Mouse (Mus musculus) kidney, adult 11 months (tissue): ENCODE measurements around the gene Efcab8.

ENCODE experiments used
- DNase-seq: peaks from one replicate; pipeline ENCODE4 v3.0.0; 2022

The Efcab8 gene

DNA sequence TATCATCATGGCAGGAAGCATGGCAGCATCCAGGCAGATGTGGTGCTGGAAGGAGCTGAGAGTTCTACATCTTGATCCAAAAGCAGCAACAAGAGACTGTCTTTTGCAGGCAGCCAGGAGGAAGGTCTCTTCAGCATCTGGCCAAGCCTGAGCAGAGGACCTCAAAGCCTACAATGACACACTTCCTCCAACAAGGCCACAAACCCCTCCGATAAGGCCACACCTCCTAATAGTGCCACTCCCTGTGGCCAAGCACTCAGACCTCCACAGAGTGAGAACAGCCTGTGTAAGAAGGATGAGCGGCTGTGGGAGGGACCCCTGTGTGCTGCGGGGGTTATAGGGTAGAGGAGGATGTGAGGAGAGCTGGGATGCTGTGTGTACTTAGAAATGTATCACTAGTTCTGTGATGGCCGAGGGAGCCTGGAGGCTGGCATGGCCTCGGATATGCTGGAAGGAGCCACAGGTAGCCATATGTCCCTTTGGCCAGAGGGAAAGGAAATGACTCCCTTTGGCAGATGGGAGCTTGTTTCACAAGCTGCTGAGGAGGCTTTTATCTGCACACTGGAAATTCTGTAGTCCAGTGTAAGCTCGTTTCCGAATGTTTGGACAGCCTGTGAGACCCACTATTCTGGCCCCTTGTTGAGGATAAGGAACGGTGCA lies 47.6 kb downstream of the Efcab8 start:
- no peak for DNase-seq

DNA sequence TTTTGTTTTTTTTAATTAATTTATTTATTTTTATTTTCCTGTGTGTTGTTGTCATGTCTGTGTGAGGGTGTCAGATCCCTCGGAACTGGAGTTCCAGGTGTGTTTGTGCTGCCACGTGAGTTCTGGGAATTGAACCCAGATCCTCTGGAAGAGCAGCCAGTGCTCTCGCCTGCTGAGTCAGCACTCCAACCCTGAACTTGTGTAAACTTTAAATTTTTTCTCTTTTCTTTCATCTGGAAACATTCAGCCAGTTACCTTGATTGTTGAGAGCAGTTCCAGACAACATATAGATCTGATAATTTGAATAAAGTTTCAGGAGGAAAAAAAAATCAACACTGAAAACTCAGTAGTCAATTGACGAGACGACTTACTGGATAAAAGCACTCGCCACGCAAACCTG lies 49.0 kb downstream of the Efcab8 start:
- DNase-seq = no peak

DNA sequence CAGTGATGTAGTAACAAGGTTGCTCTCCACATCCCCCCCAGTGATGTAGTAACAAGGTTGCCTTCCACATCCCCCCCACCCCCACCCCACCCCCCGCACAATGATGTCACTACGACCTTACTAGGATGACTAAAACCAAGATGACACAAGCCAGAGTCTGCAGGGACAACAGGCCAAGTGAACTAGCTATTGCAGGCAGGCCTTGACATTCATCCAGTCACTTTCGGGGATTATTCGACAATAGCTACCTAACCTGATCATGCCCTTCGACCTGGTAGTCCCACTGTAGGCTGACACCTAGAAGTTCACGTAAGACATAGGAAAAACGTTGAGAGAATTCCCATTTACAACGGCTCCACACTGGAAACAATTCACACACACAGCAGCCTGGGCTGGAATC lies 53.6 kb downstream of the Efcab8 start:
- DNase-seq = no peak

DNA sequence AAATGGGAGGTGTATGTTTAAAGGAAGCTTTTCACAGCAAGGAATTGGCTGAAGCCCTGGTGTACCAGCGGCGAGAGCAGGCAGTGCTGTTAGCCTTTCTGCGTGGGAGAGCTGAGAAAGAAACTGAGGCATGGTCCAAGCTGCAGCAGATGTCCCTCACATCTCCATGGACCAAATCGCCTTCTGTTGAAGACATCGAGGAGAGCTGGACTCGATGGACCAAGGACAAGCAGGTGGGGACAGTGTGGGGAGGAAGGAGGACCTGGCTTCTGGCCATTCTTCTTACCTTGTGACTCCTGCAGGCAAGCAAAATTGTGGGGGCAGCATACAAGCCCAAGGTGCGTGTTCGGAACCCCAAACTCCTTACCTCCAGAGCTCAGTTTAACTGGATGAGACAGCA lies 63.1 kb downstream of the Efcab8 start:
- DNase-seq = no peak

DNA sequence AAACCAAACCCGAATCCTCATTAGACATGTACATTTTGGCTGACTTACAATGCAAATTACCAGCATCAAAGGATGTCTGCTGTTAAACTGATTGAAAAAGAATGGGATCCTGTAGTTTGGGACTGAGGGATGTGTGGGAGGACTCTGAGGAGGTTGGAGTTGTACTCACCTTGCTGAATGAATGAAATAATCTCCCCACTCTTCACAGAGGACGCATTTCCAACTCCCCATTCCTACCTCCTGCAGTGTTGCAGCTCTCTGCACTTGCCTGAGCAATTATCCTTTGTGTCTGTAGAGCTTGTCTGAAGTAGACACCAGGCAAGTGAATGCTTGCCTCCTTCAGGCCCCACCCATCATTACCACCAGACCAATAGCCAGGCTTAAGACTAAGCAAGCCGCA lies 68.7 kb downstream of the Efcab8 start:
- DNase-seq = no peak

DNA sequence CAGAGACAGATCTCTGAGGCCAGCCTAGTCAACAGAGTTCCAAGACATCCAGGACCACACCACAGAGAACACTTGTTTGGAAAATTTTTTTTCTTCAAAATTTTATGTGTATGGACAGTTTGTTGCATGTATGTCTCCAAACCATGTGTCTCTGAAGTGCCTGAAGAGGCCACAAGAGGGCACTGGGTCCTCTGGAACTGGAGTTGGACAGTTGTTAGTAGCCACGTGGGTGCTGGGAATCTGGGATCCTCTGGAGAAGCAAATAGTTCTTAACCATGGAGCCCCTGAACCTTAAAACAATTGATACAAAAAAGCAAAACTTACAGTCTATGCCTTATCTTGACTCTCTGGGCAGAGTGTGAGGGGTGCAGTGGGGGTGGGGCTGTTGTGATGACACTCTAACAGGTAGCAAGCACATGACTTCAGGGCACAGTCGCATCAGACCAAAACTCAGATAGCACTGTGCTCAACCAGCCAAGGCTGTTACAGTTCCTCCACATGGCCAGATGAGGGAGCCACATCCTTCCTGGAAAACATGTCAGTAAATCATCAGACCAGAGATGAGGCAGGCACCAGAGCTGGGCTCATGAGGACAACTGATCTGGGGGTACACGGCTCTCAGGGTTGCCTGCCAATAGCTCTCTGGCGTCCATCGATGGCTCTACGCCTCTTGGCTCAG lies 70.8 kb downstream of the Efcab8 start:
- DNase-seq = no peak

DNA sequence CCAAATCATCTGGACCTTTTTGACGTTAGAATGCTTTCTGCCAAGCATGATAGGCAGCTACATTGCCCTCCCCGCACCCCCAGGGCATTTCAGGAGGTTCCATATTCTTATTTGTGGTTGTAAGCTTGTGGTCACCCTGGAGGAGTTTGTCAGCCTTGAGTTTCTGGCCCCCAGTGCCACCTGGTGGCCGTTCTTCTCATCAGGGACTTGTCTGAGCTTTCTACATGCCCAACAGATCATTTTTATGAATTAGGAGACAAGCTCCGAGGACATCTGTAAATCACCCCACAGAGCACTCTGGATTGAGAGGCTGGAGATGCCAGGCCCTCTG lies 71.3 kb downstream of the Efcab8 start:
- DNase-seq = peak; percentile 25

DNA sequence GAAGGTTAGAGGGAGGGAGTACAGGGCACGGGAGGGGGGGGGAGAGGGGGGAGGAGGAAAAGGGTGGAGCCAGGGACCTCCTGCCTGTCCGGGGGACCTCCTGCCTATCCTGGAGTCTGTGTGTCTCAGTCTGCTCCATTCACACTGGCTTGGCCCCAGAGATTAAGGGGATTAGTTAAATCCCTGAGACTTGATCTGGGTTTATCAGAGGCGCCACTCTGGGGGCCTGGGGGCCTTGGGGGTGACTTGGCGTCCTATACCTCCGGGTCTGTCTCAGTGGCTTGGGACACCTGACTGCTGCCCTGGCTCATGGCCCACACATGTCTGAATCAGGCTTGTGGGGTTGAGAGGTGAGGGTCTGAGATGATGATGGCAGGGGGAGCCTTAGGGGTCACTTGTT lies 73.8 kb downstream of the Efcab8 start:
- no peak for DNase-seq

DNA sequence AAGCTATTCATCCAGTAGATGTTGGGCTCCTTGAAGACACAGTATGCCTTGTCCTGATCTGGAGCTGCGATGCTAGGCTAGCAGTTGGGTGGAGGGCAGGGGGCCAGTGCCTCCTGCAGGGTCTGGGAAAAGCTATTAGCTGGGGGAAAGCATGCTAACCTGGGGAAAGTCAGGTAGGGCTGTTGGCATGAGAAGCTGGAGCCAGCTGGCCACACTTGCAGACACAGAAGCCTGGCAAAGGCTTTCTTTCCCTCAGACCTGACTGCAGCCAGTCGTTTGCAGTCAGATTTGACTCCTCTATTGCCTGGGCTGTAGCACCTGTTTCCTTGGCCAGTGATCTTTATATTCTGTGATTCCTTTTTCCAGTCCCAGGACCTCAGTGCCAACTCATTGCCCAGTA lies 79.8 kb downstream of the Efcab8 start:
- DNase-seq = no peak

DNA sequence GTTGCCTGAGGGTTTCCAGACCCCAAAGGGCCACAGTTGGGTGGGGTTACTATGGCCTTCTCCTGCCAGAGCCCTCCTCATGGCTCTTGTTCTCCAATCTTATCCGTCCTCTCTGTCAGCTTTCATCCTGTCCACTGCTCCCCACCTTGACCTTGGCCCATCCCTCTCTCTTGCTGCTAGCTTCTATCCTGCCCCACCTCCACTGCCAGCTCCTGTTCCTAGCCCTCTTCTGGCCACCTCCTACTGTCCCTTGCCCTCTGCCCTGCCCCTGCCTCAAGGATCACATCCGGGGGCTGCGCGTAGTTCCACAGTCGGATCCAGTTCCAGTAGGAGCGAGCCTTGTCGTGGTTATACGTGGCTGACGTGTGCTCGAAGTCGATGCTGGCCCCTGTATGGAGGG lies 80.6 kb downstream of the Efcab8 start:
- DNase-seq = no peak

DNA sequence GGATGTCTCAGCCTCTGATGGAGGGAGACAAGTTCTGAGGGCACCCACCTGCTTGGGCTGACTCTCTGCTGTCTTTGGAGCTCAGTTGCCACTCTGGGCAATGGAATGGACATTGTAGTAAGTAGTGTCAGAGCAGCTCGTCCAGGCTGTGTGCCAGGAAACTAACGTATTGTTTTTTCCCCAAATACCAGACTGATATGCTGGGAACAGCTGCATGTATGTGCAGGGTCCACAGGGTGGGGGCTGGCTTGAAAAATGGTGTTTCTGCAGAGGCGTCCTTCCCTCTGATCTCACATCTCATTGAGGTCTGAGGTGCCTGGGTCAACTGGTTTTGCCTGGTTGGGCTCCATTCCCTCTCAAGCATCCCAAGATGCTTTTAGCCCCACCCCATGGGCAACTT lies 81.0 kb downstream of the Efcab8 start:
- no peak for DNase-seq

DNA sequence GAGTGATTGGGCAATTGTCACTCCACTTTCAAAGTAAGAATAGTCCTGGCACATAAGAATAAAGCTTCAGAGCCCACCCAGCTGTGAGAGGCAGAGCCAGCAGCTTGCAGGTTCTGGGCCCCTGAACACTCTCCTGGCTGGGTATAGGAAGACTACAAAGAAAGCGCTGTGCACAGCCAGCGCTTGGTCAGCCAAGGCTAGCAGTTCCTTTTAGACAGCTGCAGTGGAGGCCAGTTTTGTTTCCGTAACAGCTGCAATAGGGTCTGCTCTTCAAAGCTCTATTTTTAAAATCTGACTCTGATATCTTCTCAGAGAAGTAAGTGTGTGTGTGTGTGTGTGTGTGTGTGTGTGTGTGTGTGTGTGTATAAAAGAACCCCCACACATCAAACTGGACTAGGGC lies 82.2 kb downstream of the Efcab8 start:
- DNase-seq = no peak

DNA sequence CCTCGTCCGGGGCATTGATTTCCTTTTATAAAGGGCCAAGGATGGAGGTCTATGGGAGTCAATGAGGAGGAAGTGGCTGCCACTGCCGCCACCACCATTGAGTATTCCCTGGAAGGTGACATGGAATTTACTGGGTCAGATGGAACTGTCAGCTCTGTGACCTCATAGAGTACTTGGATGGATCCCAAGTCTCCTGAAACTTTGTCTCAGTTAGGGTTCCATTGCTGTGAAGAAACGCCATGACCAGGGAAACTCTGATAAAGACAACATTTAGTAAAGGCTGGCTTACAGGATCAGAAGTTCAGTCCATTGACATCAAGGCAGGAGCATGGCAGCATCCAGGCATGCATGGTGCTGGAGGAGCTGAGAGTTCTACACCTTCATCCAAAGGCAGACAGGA lies 91.3 kb downstream of the Efcab8 start, which contains the start of gene Sun5:
Gene Sun5 (minus strand): TSS at position 101 of the 400 bp plus-strand sequence.
- DNase-seq = no peak

DNA sequence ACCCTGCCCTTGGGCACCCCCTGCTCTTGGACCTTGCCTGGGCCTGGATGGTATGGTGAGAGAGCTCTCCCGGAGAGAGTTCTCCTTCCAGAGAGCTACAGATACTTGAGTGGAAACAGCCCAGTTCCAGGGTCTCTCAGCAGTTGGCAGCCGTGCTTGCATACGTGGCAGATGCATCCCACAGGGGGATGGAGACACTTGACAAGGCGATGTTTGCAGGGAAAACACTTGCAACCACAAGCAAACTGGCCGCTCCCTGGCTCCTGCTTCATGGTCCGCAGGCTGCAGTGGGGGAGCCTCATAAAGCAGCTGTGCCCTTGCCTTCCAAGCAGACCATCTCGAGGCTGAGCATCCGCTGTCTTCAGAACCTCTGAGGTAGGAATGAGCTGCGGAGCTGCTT lies 95.0 kb downstream of the Efcab8 start, which contains the start of gene Bpifb2:
Gene Bpifb2 (plus strand): TSS at position 301 of the 400 bp plus-strand sequence.
- no peak for DNase-seq
